Mouse (Mus musculus) cerebellum, adult (tissue): ENCODE measurements around the gene Oat.

Experiments
- ATAC-seq: cut with Nextera tagmentation; 2 replicates; pipeline ENCODE4 v1.9.2; 2017; ENCODE audit warnings: mild to moderate bottlenecking, moderate library complexity, mixed read lengths; ENCODE audit not compliant: insufficient number of reproducible peaks, low FRiP score, low TSS enrichment

The Oat gene

DNA sequence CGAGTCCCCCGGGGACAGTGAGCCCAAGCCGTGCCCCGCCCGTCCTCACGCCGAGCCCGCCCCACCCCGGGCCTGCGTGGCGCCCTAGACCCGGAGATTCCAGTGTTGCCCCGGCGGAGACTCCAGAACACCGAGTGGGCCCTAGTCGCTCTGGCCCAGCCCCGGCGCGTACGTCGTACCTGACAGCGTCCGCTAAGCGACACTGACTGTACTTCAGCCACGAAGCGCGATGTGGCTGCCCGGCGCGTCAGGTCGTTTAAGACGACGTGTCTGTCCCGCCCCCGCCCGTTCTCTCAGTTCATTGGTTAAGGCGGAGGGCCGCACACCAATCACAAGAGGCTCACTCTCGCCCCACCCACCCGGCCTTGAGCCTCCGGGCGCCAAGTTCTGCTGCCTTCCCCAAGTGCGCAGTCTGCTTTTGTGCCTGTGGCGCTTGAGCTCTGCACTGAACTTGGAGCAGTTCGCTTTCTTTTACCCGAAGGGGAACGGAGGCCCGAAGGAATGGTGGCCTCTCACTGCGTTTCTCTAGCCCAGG is at the start of gene Oat:
TSS of gene Oat (minus strand) at position 283 of the 535 bp plus-strand sequence.
- peak; percentile 95 for ATAC-seq

GRCm38 (mm10) chr7:132624161-132624560 is 48.0 kb upstream of the Oat start:
- ATAC-seq: no peak

- no peak for ATAC-seq
Measured at GRCm38 (mm10) chr7:132619975-132620918, 44.0 kb upstream of the Oat start.

DNA sequence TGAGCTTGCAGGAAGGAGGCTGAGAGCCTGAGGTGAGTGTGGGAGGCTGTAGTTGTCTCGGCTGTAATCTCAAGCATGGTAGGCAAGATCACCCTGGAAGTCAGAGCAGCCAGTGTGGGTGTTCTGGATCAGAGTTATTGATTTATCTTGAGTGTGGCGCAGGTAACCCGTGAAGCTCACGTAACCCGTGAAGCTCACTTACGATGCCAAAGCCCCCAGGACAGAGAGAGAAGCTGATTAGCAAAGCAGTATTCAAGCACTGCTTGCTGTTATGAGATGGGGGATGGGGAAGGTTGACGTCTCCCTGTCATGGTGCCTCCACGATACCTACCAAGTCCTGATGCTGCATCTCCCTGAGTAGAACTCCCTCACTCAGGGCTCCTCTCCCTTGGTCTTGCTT is 43.4 kb upstream of the Oat start:
- no peak for ATAC-seq

DNA sequence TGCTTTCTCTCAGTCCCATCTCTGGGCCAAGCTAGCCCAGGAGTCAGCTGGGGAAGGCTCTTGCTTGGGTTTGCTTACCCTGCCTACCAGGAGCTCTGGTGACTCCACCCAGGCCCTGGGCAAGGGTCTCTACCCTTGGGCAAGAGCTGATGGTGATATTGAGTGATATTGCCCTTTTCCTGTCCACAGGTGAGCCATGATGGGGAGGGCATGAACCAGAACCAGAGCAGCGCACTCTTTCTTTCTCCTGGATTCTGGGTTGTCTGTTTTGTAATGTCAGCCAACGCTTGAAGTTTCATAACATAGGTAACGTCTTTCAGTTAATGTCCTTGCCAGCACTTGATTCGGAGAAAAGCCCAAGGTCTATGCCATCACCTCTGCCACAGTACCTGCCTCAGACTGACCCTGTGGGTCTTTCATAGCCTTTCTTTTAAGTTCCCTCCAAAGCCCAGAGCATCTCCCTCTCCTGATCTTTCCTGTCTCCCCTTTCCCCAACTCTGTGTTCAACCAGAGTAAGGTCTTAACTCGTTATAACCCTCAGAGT is 40.9 kb upstream of the Oat start:
- ATAC-seq: no peak

DNA sequence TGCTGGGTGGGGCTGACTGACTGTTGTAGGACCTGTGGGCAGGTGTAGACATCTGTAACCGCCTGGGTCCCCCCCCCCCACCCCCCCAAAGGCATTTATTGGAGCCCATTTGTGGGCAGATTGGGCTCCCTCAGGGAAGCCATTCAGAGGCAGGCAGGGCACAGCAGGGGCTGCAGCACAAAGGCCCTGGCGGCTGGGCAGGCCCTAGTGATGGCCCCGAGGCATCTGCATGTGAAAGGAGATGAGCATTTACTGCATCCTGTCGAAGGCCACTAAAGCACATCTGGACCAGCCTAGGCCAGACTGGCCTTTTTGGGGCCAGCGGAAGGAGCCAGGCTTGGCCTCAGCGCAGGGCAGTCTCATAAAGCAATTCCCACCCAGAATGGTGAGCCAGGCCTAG is 40.2 kb upstream of the Oat start:
- ATAC-seq: no peak

GRCm38 (mm10) chr7:132615346-132615745 is 39.1 kb upstream of the Oat start:
- no peak for ATAC-seq

DNA sequence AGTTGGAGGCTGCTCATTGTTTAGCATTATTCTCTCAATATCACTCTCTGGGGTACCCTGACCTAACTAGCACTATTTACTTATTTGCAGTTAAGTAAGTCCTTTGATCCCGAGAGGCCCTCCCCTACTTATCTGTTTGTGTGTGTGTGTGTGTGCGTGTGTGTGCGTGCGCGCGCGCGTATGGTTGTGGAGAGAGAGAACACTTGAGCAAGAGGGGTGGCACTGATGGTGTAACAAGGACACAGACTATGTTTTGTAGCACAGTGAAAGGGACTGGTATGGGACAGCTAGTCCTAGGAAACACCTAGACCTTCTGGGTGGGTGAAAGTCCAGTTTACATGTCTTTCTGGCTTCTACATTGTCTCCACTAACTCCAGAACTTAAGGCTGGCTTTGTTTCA is 35.3 kb upstream of the Oat start:
- ATAC-seq: no peak

DNA sequence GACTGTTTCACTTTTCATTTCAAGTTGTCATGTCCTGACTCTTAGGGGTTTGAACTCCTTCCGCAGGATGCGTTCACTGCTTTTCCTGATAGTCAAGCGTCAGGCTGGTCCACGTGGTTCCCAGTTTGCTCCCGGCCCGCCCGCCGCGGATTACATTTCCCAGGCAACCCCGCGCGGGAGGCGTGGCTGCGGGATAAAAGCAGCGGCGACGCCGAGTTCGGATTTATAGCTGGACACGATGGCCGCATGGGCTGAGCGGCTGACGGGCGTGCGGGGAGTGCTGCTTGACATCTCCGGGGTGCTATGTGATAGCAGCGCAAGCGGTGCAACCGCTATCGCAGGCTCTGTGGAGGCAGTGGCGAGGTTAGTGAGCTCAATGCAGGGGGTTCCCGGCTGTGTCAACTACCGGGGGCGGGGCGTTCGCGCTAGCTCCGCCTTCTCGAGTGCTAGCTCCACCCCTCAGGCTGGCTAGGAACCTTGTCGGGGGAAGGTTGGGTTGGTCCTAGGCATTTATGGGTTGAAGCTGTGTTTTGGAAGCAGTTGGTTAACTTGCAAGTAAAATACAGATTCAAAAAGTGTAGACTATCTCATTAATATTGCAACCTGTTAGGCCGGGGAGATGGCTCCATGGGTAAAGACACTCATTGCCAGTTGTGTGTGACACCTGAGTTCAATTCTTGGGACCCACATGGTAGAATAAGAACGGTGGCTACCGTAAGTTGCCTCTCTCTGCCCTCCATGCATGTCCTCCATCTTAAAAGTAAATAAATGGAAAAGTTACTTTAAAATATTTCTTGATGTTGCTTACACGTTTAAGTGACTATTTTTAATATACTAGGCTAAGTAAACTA is 34.5 kb upstream of the Oat start, which contains the start of gene Lhpp:
TSS of gene Lhpp (plus strand) at position 171 of the 851 bp plus-strand sequence.
- ATAC-seq: peak; percentile 56; the same call in 1 of the 2 replicates

DNA sequence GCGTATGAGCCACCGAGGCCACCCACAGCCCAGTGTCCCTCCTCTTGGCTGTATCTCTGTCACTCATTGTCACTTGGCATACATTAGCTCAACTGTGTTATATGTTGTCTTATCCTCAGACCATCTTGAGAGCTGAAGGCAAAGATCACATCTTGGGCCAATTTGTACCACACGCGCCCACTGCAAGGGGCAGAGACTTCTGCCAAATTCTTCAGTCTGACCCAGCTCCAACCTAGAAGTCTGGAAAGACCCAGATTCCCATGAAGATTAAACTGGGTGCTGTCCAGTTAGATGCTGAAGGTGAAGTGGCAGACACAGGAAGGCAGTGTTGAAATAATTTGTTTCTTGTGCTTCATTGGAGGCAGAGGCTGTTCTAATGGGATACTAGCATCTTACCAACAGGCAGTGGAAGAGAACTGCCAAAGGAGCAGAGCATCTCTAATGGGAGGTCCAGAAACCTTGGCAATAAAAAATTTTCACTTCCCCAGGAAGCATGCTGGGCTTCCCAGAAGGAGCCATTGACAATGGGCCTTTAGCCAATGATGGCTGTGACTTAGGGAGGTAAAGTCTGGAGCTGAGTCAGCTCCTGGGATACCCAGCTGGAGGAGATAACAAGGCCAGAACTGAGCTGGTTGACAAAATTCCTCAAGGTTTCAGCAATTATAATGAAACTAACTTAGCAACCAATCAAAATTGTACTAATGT is 32.3 kb upstream of the Oat start:
- no peak for ATAC-seq

GRCm38 (mm10) chr7:132605689-132606088 is 29.5 kb upstream of the Oat start:
- no peak for ATAC-seq

GRCm38 (mm10) chr7:132604720-132605119 is 28.5 kb upstream of the Oat start:
- ATAC-seq: no peak

DNA sequence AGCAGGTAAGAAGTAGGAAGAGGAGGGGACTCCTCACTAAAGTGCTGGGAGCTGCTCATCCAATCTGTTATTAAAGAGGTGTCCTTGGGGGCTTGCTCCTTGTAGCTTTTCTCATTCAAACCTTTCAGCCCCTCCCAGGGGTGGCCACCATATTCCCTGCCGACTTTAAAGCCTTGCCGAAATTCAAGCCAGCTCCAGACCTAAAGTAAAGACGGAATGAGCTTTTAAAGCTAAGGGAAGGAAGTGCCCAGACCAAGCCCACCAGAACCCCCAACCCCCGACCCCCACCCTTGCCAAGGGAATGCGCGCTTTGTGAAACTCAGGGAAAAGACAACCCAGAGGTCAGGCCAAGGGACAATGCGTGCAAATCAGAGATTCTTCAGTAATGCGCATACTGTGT is 24.7 kb upstream of the Oat start:
- no peak for ATAC-seq

DNA sequence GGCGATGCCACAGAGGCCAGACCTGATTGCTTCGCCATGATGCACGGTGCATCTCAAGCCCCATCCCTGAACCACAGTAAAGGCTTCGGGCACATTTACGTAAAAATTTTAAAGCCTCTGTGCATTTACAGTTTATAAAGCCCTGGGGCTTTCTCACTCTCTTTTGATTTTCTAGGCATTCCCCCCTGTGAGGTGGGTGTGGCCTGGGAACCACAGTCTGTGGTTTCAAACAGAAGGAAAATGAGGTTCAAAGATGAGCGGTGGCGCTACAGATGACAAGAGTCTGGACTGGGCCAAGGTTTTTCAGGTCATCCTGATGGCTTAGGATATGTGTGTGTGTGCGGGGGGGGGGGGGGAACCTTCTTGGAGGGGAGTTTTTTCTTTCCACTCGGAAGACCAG is 23.8 kb upstream of the Oat start:
- ATAC-seq: no peak

- ATAC-seq: no peak
Measured at GRCm38 (mm10) chr7:132599071-132599975, 23.1 kb upstream of the Oat start, which contains the start of gene Nkx1-2. Gene Nkx1-2, minus strand, starts transcription at chr7:132599637.

DNA sequence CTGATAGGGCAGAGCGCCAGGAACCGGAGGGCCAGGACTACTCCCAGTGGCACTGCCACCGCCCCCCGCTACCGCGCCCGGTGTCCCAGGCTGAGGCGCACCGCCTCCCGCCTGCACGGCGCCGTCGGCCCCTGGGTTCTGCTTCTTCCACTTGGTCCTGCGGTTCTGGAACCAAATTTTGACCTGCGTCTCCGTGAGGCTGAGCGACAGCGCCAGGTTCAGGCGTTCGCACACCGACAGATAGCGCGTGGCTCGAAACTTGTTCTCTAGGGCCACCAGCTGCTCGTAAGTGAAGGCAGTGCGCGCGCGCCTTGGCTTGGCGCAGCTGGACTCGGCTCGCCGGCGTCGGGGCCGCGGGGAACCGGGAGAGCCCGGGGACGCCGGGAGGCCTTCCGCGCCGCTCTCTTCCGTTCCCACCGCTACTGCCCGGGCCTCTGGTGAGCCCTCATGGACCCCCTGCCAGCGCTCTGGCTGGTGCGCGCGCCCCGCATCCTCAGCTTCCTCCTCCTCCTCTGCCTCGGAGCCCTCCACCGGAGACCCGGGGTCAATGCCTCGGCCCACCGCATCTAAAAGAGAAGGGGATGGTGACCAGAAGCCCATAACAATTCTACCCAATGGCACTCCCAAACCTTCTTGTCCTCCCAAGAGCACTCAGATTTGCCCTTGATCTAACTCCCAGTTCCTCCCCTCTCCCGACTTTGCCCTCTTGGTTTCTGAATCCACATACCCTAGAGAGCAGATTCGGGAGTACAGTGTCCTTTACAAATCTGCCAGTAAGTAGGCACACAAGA is 21.2 kb upstream of the Oat start:
- no peak for ATAC-seq

- no peak for ATAC-seq
Measured at GRCm38 (mm10) chr7:132596557-132597250, 20.5 kb upstream of the Oat start.

DNA sequence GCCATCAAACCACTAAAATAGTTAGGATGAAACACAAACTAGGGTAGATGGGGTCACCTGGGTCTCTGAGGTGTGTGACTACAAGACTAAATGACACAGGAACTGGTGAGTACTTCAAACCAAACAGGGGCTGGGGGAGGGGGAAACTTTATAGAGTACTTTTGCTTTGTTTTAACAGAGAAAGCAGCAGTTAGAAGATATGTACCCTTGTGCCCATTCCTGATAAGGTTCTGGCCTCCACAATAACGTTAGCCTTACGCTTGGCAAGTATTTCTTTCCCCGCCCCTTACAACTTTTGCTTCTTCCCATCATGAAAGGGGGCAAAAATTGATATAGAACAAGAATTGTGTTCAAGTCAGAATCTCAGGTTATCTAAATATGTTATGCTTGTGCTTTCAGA is 19.6 kb upstream of the Oat start:
- ATAC-seq: no peak
